Mouse (Mus musculus) embryo, embryonic 11 days (tissue): ENCODE measurements around the gene Cd247.

Experiments used
- DNase-seq: peaks from one replicate; pipeline ENCODE4 v3.0.0-alpha.2; 2015

Gene Cd247

DNA sequence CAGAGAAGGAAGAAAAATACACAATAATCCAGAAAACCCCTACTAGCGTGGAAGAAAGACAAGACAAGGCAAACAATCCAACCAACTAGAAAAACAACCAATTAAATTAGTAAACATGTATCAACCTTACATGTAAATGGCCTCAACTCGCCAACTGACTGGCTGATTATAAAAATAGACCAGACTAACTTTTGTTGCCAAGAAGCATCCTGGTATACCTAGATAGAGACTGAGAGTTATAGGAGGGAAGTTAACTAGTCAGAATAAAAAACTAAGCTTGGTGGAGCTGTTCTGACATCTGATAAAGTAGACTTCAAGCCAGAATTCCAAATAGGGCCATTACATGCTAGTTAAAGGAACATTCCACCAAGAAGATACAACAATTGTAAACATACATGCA lies 136.7 kb downstream of the Cd247 start:
- DNase-seq, result no peak
